Mouse (Mus musculus) stomach, embryonic 15.5 days (tissue): Measurements from ENCODE around the gene Crybb2. TPM values are rescaled to one million over a fixed set of nuclear protein-coding genes. Genes with fewer than 3 reads are reported as not detected.

ENCODE experiments used
- ATAC-seq: fragments of 200-750 bp; cut with Nextera tagmentation; 2 replicates; pipeline ENCODE4 v1.8.0; 2017; ENCODE audit warnings: low read depth, moderate number of reproducible peaks, moderate TSS enrichment; ENCODE audit not compliant: insufficient read depth, low FRiP score
- H3K27ac ChIP-seq: fragments of 300-500 bp; sonication (generic); 2 replicates; pipeline ENCODE4 v1.5.1; 2015; ENCODE audit warnings: mild to moderate bottlenecking, inconsistent platforms
- H3K27me3 ChIP-seq: fragments of 300-500 bp; sonication (generic); replicated peaks from 2 replicates; pipeline ENCODE4 v1.6.1; 2015; ENCODE audit warnings: inconsistent platforms
- H3K36me3 ChIP-seq: fragments of 300-500 bp; sonication (generic); 2 replicates; pipeline ENCODE4 v1.6.1; 2015; ENCODE audit warnings: inconsistent platforms
- H3K4me1 ChIP-seq: fragments of 300-500 bp; sonication (generic); 2 replicates; pipeline ENCODE4 v1.6.1; 2015; ENCODE audit warnings: inconsistent platforms
- H3K4me2 ChIP-seq: fragments of 300-500 bp; sonication (generic); 2 replicates; pipeline ENCODE4 v1.6.1; 2015; ENCODE audit warnings: mild to moderate bottlenecking, inconsistent platforms
- H3K4me3 ChIP-seq: fragments of 300-500 bp; sonication (generic); replicated peaks from 2 replicates; pipeline ENCODE4 v1.5.1; 2015; ENCODE audit warnings: inconsistent platforms
- H3K9ac ChIP-seq: fragments of 300-500 bp; sonication (generic); 2 replicates; pipeline ENCODE4 v1.6.1; 2015; ENCODE audit warnings: inconsistent platforms
- H3K9me3 ChIP-seq: fragments of 300-500 bp; sonication (generic); 2 replicates; pipeline ENCODE4 v1.6.1; 2016; ENCODE audit warnings: inconsistent platforms
- WGBS: fragments of 180-500 bp; shearing (Covaris S2); methylation state at CpG from one replicate; pipeline ENCODE4 v1.1.7; 2015; 5-methylcytosine and 5-hydroxymethylcytosine counted together
- polyA plus RNA-seq: library from polyadenylated mRNA; unstranded; fragments of >200 nt; fragmentation: Nextera tagmentation; extraction: Ambion mirVana; gene quantifications from 2 replicates; pipeline ENCODE4 v1.2.1, GENCODE M21; 2015

Crybb2 gene
- polyA plus RNA-seq, 1 experiment from 2014 or later: not detected

GRCm38 (mm10) chr5:113050581-113051185 is 19.2 kb downstream of the Crybb2 start:
- WGBS: 54% methylated on average over 7 of the region's 7 CpGs
- no peak for ATAC-seq

DNA sequence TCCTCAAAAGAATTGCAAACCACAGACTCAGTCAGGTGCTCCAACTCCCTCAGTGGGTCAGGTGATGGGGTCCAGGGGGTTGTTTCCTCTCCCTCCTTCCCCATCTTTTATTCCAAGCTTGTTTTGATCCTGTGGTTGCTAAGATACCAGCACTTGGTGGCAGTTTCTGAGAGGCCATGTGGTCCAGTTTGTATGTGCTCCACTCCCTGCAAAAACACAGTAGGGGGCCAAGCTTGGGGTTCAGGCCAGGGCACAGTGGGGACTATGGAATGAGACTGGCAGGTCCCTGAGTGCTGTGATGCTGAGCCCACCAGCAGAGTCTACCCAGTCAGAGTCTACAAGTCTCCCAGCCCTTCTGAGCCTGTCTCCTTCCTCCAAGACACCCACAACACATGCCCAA is 20.0 kb downstream of the Crybb2 start:
- Histone ChIP-seq H3K4me2 (no peak overlapping the region), H3K9me3 (no peaks in the 10 kb centered on the region)

More at GRCm38 (mm10) chr5:113050581-113051185, 19.2 kb downstream of the Crybb2 start:
- Histone ChIP-seq H3K4me2 (no peak overlapping the region), H3K36me3 (no peaks in the 10 kb centered on the region), H3K27ac (no peak overlapping the region), H3K9ac (no peak overlapping the region), H3K4me3 (no peak overlapping the region), H3K27me3 (no peaks in the 10 kb centered on the region), H3K4me1 (no peaks in the 10 kb centered on the region), H3K9me3 (no peaks in the 10 kb centered on the region)

GRCm38 (mm10) chr5:113045511-113046273 is 24.2 kb downstream of the Crybb2 start:
- no peaks in the 10 kb centered on the region for H3K9me3 ChIP-seq
- H3K36me3 ChIP-seq: no peaks in the 10 kb centered on the region
- H3K4me3 ChIP-seq: no peak overlapping the region
- H3K4me2 ChIP-seq: no peak overlapping the region
- H3K4me1 ChIP-seq: peaks cover 8% of the 10 kb centered on the region
- H3K27me3 ChIP-seq: no peaks in the 10 kb centered on the region
- no peak overlapping the region for H3K9ac ChIP-seq
- no peak for ATAC-seq
- 80% methylated on average over 10 of the region's 10 CpGs for whole genome bisulfite sequencing
- no peak overlapping the region for H3K27ac ChIP-seq

More for the DNA sequence above, 20.0 kb downstream of the Crybb2 start:
- Histone ChIP-seq H3K9ac (no peak overlapping the region), H3K4me3 (no peak overlapping the region), H3K36me3 (no peaks in the 10 kb centered on the region), H3K4me1 (no peaks in the 10 kb centered on the region), H3K27me3 (no peaks in the 10 kb centered on the region), H3K27ac (no peak overlapping the region)
- no peak for ATAC-seq

- H3K9ac ChIP-seq: no peak overlapping the region
- ATAC-seq: no peak
- 83% methylated on average over 8 of the region's 8 CpGs for WGBS
Measured at GRCm38 (mm10) chr5:113043531-113043930, 26.4 kb downstream of the Crybb2 start.

GRCm38 (mm10) chr5:113041567-113042071 is 28.3 kb downstream of the Crybb2 start:
- H3K27ac ChIP-seq: no peak overlapping the region
- no peak; the same call in 1 of the 2 replicates for ATAC-seq

More at GRCm38 (mm10) chr5:113043531-113043930, 26.4 kb downstream of the Crybb2 start:
- H3K27ac ChIP-seq: no peak overlapping the region
- H3K9me3 ChIP-seq: no peaks in the 10 kb centered on the region
- no peak overlapping the region for H3K4me3 ChIP-seq
- no peaks in the 10 kb centered on the region for H3K36me3 ChIP-seq
- no peak overlapping the region for H3K4me2 ChIP-seq
- H3K4me1 ChIP-seq: peaks cover 9% of the 10 kb centered on the region
- H3K27me3 ChIP-seq: no peaks in the 10 kb centered on the region

DNA sequence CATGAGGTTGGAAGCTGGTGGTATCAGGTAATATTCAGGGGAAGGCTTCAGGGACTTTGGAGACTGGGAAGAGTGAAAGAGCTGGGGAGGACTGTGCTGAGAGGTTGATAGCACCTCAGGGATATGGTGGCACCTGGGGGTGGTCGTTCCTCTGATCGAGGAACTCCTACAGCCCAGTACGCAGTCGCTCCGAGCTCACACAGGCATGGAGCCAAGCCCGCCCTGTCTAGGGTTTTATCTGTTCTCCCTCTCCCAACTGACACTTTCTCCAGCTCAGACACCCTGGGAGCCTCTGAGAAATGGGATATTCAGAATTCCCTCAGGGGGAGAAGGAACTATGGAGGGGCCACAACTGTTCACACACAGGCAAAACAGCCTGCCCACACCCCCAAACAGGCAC is 29.1 kb downstream of the Crybb2 start:
- no peaks in the 10 kb centered on the region for H3K27me3 ChIP-seq
- H3K4me2 ChIP-seq: no peak overlapping the region
- H3K4me3 ChIP-seq: no peak overlapping the region
- H3K4me1 ChIP-seq: peaks cover 9% of the 10 kb centered on the region
- H3K9me3 ChIP-seq: no peaks in the 10 kb centered on the region
- peak; percentile 23; the same call in 1 of the 2 replicates for ATAC-seq
- 55% methylated on average over 6 of the region's 6 CpGs for WGBS
- no peaks in the 10 kb centered on the region for H3K36me3 ChIP-seq
- H3K27ac ChIP-seq: no peak overlapping the region
- no peak overlapping the region for H3K9ac ChIP-seq

More at GRCm38 (mm10) chr5:113041567-113042071, 28.3 kb downstream of the Crybb2 start:
- Histone ChIP-seq H3K36me3 (no peaks in the 10 kb centered on the region), H3K9me3 (no peaks in the 10 kb centered on the region), H3K27me3 (no peaks in the 10 kb centered on the region), H3K4me3 (no peak overlapping the region), H3K4me1 (peaks cover 9% of the 10 kb centered on the region), H3K4me2 (no peak overlapping the region), H3K9ac (no peak overlapping the region)
- WGBS: 10% methylated on average over 5 of the region's 5 CpGs

- 80% methylated on average over 6 of the region's 6 CpGs for WGBS
- Histone ChIP-seq H3K4me1 (peaks cover 14% of the 10 kb centered on the region), H3K27ac (no peak overlapping the region), H3K9ac (no peak overlapping the region), H3K27me3 (no peaks in the 10 kb centered on the region), H3K9me3 (no peaks in the 10 kb centered on the region), H3K4me3 (no peak overlapping the region), H3K4me2 (no peak overlapping the region), H3K36me3 (no peaks in the 10 kb centered on the region)
- no peak for ATAC-seq
Measured at GRCm38 (mm10) chr5:113038601-113039000, 31.3 kb downstream of the Crybb2 start.

DNA sequence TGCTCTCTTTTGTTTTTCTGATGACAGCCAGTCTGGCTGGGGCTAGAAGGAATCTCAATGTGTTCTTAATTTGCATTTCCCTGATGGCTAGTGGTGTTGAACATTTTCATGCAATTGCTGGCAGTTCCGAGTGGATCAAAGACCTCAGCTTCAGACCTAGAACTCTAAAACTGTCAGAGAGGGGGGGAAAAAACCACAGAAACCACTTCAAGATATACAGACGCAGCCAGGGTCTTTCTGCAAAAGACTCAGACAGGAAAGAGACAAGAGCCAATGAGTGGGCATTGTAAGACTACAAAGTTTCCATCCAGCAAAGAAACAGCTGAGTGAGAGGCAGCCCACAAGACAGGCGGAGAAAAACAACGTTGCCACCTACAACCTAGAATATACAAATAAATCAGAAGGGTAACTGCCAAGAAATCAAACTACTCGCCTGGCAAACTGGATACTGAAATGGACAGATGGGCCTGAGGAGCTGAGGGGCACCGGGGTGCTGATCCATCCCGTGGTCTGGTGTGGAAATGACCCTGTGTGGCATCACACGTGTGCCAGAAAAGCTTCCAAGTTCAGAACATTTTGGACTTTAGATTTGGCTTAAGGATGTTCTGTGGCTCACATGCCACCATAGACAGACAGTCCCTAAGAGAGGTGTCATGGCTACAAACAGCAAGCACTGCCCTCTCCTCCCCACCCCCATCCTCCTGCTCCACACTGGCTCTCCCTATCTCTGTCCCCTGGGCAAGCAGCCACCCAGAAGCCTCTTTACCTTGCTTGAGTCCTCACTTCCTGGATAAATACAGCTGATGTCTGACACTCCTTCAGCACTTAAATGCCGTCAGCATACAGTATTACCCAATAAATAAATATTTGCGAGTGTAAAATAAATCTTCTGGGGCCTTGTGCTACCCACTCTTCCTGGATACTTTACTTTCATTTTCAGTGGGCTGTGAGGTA is 34.5 kb downstream of the Crybb2 start:
- Histone ChIP-seq H3K9ac (no peak overlapping the region), H3K4me2 (no peak overlapping the region), H3K4me1 (peaks cover 5% of the 10 kb centered on the region; the same call in 1 of the 2 replicates), H3K27ac (0 out of 2 replicates have a peak overlapping the region, but pooled peaks have one; percentile 26), H3K36me3 (no peaks in the 10 kb centered on the region), H3K27me3 (no peaks in the 10 kb centered on the region), H3K9me3 (no peaks in the 10 kb centered on the region), H3K4me3 (no peak overlapping the region)
- WGBS: 51% methylated on average over 10 of the region's 10 CpGs
- ATAC-seq: peak; percentile 78

GRCm38 (mm10) chr5:113031201-113031754 is 38.6 kb downstream of the Crybb2 start:
- H3K9me3 ChIP-seq: no peaks in the 10 kb centered on the region
- H3K4me1 ChIP-seq: peaks cover 5% of the 10 kb centered on the region; the same call in 1 of the 2 replicates
- no peaks in the 10 kb centered on the region for H3K36me3 ChIP-seq
- ATAC-seq: no peak
- H3K27ac ChIP-seq: no peak overlapping the region
- no peak overlapping the region for H3K9ac ChIP-seq
- no peaks in the 10 kb centered on the region for H3K27me3 ChIP-seq
- no peak overlapping the region for H3K4me2 ChIP-seq
- WGBS: 66% methylated on average over 15 of the region's 15 CpGs
- no peak overlapping the region for H3K4me3 ChIP-seq

DNA sequence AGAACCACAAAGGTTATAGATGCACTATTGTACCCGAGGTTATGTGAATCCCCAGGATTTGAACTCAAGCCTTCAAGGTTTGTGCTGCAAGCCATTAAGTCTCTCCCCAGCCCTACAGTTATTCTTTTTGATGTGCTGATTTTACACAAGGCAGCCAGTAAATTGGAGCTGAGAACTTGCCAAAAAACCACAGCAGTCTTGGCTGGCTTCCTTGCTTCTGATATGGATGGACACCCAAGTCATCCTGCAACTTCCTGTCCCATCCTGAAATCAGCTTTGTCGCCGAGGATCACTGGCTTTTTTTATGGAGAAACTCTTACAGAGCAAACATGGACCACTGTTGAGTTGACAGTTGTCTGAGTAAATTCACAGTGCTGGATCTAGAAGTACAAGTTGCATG is 39.8 kb downstream of the Crybb2 start:
- no peak for ATAC-seq
- Histone ChIP-seq H3K36me3 (no peaks in the 10 kb centered on the region), H3K27me3 (no peaks in the 10 kb centered on the region), H3K9me3 (no peaks in the 10 kb centered on the region), H3K27ac (no peak overlapping the region), H3K9ac (no peak overlapping the region), H3K4me1 (no peaks in the 10 kb centered on the region), H3K4me3 (no peak overlapping the region), H3K4me2 (no peak overlapping the region)
- 59% methylated on average over 3 of the region's 3 CpGs for WGBS

- ATAC-seq: no peak
- H3K4me3 ChIP-seq: no peak overlapping the region
- H3K36me3 ChIP-seq: no peaks in the 10 kb centered on the region
- no peaks in the 10 kb centered on the region for H3K9me3 ChIP-seq
- no peak overlapping the region for H3K4me2 ChIP-seq
- WGBS: 64% methylated on average over 5 of the region's 5 CpGs
- H3K27ac ChIP-seq: no peak overlapping the region
- no peaks in the 10 kb centered on the region for H3K27me3 ChIP-seq
- H3K9ac ChIP-seq: no peak overlapping the region
- peaks cover 9% of the 10 kb centered on the region for H3K4me1 ChIP-seq
Measured at GRCm38 (mm10) chr5:113026706-113027105, 43.2 kb downstream of the Crybb2 start.
